Mouse (Mus musculus) C2C12 (cell line): ENCODE measurements around the gene Vps53.

Experiments used
- CTCF ChIP-seq: IDR thresholded peaks from one replicate; pipeline ENCODE4 v1.5.1; 2011; ENCODE audit not compliant: control insufficient read depth, insufficient read depth, insufficient read length
- MYOG ChIP-seq: IDR thresholded peaks from one replicate; pipeline ENCODE4 v1.6.1; 2011; ENCODE audit not compliant: control insufficient read depth, insufficient read length; ENCODE audit errors: extremely low read depth

DNA sequence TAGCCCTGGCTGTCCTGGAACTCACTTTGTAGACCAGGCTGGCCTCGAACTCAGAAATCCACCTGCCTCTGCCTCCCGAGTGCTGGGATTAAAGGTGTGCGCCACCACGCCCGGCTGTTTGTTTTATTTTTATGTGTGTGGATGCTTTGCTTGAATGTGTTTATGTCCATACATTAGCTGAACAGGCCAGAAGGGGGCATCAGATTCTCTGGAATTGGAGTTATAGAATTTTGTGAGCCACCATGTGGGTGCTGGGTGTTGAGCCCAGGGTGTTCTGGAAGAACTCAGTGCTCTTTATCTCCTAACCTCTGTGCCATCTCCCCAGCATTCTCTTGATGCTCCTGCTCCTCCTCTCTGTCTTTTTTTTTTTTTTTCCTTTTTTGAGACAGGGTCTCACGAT, 7.5 kb upstream of the Vps53 start:
- TF ChIP-seq CTCF (no peak), MYOG (no peak)
